In the genomic region with DNA sequence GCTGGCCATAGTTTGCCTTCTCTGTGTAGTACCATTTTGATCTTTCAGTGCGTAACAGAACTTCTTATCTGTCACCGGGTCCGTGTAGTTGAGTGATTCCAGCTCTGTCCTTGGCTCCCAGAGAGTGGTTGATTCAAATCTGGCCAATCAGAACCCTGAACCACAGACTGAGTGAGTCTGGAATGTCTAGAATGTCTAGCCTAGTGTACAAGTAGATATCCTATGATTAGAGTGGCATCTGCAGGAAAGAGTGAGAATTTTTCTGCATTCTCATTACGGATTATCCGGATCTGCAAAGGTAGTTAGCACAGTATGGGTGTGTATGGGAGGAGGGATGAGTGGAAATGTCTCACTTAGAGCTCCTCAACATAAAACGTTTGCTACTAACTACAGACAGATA, we compare ENCODE assay signal across 13 mouse cellular contexts.
A peak's percentile ranks its signal among the peaks of the same experiment; 100 is the strongest.
DNase-seq lines count a peak whose midpoint lies in the region; ATAC-seq lines count a peak whose summit lies in the region.
"Had no signal": no experiment of that assay in that cellular context is flagged by ENCODE, and none has a peak within 500 bp of the region (broad histone marks: within the 10 kb centered on the region; RNA-seq: fewer than 3 reads in every experiment).

No protein-coding gene starts in this region.

- WGBS in heart, embryonic 12.5 days: 18% methylated on average over 6 of the region's 6 CpGs

- H3K4me2 ChIP-seq in heart, embryonic 12.5 days: no peak overlapping the region
- H3K4me2 ChIP-seq: midbrain, embryonic 15.5 days; neural tube, embryonic 15.5 days had no signal

- DNase-seq in heart, postnatal 25 days (ENCODE audit: low spot score): no peak
- DNase-seq in left cerebral cortex, postnatal 25 days (ENCODE audit: low spot score in 2 of 2): peak; percentile 7 to 14
- no peak for DNase-seq in left cerebral cortex, adult 8-10 months (ENCODE audit: low spot score in 2 of 2)
- peak; percentile 10 for DNase-seq in fibroblast of lung, adult 2 months (ENCODE audit: low read depth)
- peak; percentile 10 for DNase-seq in lung, postnatal 25 days (ENCODE audit: low spot score)
- no peak for DNase-seq in right cerebral cortex, adult 2 months (ENCODE audit: low spot score in 2 of 2)
- DNase-seq: cerebellum, adult 11-12 months; left cerebral cortex, postnatal 4 days; liver, postnatal 0 days had no signal

- H3K27me3 ChIP-seq in heart, embryonic 12.5 days (replicated peaks): no peaks in the 10 kb centered on the region
- H3K27me3 ChIP-seq: midbrain, embryonic 15.5 days; neural tube, embryonic 15.5 days had no signal

- no peaks in the 10 kb centered on the region for H3K9me3 ChIP-seq in heart, embryonic 12.5 days (replicated peaks)
- H3K9me3 ChIP-seq: midbrain, embryonic 15.5 days; neural tube, embryonic 15.5 days had no signal

- H3K4me1 ChIP-seq in heart, embryonic 12.5 days (replicated peaks): peaks cover 12% of the 10 kb centered on the region
- H3K4me1 ChIP-seq: midbrain, embryonic 15.5 days; neural tube, embryonic 15.5 days had no signal

- intact Hi-C loops in heart, postnatal 25 days (cut with DNase I): no loop called here
- intact Hi-C loops in left cerebral cortex, postnatal 25 days (cut with DNase I): no loop called here

- ATAC-seq in heart, embryonic 12.5 days (ENCODE audit: insufficient number of reproducible peaks, low FRiP score): peak; percentile 36; the same call in 1 of the 2 replicates
- ATAC-seq: forebrain, embryonic 16.5 days; liver, postnatal 0 days; midbrain, embryonic 15.5 days had no signal

- no peak overlapping the region for H3K4me3 ChIP-seq in heart, embryonic 12.5 days
- H3K4me3 ChIP-seq: midbrain, embryonic 15.5 days; neural tube, embryonic 15.5 days had no signal

- H3K27ac ChIP-seq in heart, embryonic 12.5 days (ENCODE audit: poor library complexity, severe bottlenecking): no peak overlapping the region
- H3K27ac ChIP-seq: midbrain, embryonic 15.5 days; neural tube, embryonic 15.5 days had no signal

- no peaks in the 10 kb centered on the region for H3K36me3 ChIP-seq in heart, embryonic 12.5 days
- H3K36me3 ChIP-seq: midbrain, embryonic 15.5 days; neural tube, embryonic 15.5 days had no signal

- no peak overlapping the region for H3K9ac ChIP-seq in heart, embryonic 12.5 days
- H3K9ac ChIP-seq: liver, postnatal 0 days; midbrain, embryonic 15.5 days; neural tube, embryonic 15.5 days had no signal

Comparison
In these comparisons a context has a peak if more than half of its experiments do, and no peak if none do; other contexts are left out.
1. DNase-seq: peak in left cerebral cortex, postnatal 25 days (2 of 2), fibroblast of lung, adult 2 months (single experiment) and lung, postnatal 25 days (single experiment); none in heart, postnatal 25 days (single experiment), left cerebral cortex, adult 8-10 months (0 of 2) and right cerebral cortex, adult 2 months (0 of 2).